Mouse (Mus musculus): ENCODE measurements around the gene Atp6v1g3. TPM values are rescaled to one million over a fixed set of nuclear protein-coding genes. Genes with fewer than 3 reads are reported as not detected.

Atp6v1g3 gene
- polyA plus RNA-seq, 1 experiment from 2014 or later: not detected

- Histone ChIP-seq H3K4me3 (no peak overlapping the region), H3K4me2 (peak overlapping the region; percentile 40), H3K27me3 (no peaks in the 10 kb centered on the region), H3K36me3 (ENCODE audit: poor library complexity, severe bottlenecking) (no peaks in the 10 kb centered on the region), H3K27ac (no peak overlapping the region), H3K4me1 (peaks cover 13% of the 10 kb centered on the region), H3K9ac (no peak overlapping the region), H3K9me3 (replicated peaks) (no peaks in the 10 kb centered on the region)
- WGBS: 15% methylated on average over 12 of the region's 12 CpGs
- ATAC-seq: peak; percentile 73
Observed at GRCm38 (mm10) chr1:138328320-138328719, 54.8 kb downstream of the Atp6v1g3 start.

GRCm38 (mm10) chr1:138330556-138330955, 57.0 kb downstream of the Atp6v1g3 start:
- H3K27ac ChIP-seq: no peak overlapping the region
- WGBS: 95% methylated on average over 2 of the region's 2 CpGs
- ATAC-seq: no peak
- peaks cover 13% of the 10 kb centered on the region for H3K4me1 ChIP-seq
- H3K4me2 ChIP-seq: no peak overlapping the region
- H3K9me3 ChIP-seq (replicated peaks): no peaks in the 10 kb centered on the region
- H3K36me3 ChIP-seq (ENCODE audit: poor library complexity, severe bottlenecking): no peaks in the 10 kb centered on the region
- H3K4me3 ChIP-seq: no peak overlapping the region
- no peak overlapping the region for H3K9ac ChIP-seq
- H3K27me3 ChIP-seq: no peaks in the 10 kb centered on the region

GRCm38 (mm10) chr1:138331596-138331995, 58.1 kb downstream of the Atp6v1g3 start:
- H3K4me1 ChIP-seq: peaks cover 3% of the 10 kb centered on the region; the same call in 1 of the 2 replicates
- H3K4me3 ChIP-seq: no peak overlapping the region
- no peak for ATAC-seq
- no peak overlapping the region for H3K4me2 ChIP-seq
- no peak overlapping the region for H3K9ac ChIP-seq
- WGBS: 82% methylated on average over 4 of the region's 4 CpGs
- no peak overlapping the region for H3K27ac ChIP-seq
- no peaks in the 10 kb centered on the region for H3K27me3 ChIP-seq
- no peaks in the 10 kb centered on the region for H3K36me3 ChIP-seq (ENCODE audit: poor library complexity, severe bottlenecking)
- H3K9me3 ChIP-seq (replicated peaks): no peaks in the 10 kb centered on the region

GRCm38 (mm10) chr1:138334701-138335100, 61.2 kb downstream of the Atp6v1g3 start:
- Histone ChIP-seq H3K27me3 (no peaks in the 10 kb centered on the region), H3K4me1 (no peaks in the 10 kb centered on the region), H3K4me3 (no peak overlapping the region), H3K4me2 (no peak overlapping the region), H3K9ac (no peak overlapping the region), H3K27ac (no peak overlapping the region), H3K9me3 (replicated peaks) (no peaks in the 10 kb centered on the region), H3K36me3 (ENCODE audit: poor library complexity, severe bottlenecking) (no peaks in the 10 kb centered on the region)
- WGBS: 77% methylated on average over 2 of the region's 2 CpGs
- ATAC-seq: no peak

- ATAC-seq: no peak
- Histone ChIP-seq H3K4me1 (no peaks in the 10 kb centered on the region), H3K4me3 (no peak overlapping the region), H3K36me3 (ENCODE audit: poor library complexity, severe bottlenecking) (no peaks in the 10 kb centered on the region), H3K9me3 (replicated peaks) (no peaks in the 10 kb centered on the region), H3K27ac (no peak overlapping the region), H3K9ac (no peak overlapping the region), H3K27me3 (no peaks in the 10 kb centered on the region), H3K4me2 (no peak overlapping the region)
- WGBS: 93% methylated on average over 2 of the region's 2 CpGs
Observed at GRCm38 (mm10) chr1:138337417-138337816, 63.9 kb downstream of the Atp6v1g3 start.

Other genes with a start within 250 kb of the Atp6v1g3 start
- 0.43 and 0.98 TPM in 2 replicates for gene Ptprc, start 98.0 kb upstream of the Atp6v1g3 start, polyA plus RNA-seq (2015; fragmentation: Nextera tagmentation; extraction: Ambion mirVana)